Mouse (Mus musculus): Measurements from ENCODE around the gene Ddx31. TPM values are rescaled to one million over a fixed set of nuclear protein-coding genes. Genes with fewer than 3 reads are reported as not detected.

Ddx31 gene
- total RNA-seq, 2 experiments from 2014 or later = 3.9 to 5.0 TPM

DNA sequence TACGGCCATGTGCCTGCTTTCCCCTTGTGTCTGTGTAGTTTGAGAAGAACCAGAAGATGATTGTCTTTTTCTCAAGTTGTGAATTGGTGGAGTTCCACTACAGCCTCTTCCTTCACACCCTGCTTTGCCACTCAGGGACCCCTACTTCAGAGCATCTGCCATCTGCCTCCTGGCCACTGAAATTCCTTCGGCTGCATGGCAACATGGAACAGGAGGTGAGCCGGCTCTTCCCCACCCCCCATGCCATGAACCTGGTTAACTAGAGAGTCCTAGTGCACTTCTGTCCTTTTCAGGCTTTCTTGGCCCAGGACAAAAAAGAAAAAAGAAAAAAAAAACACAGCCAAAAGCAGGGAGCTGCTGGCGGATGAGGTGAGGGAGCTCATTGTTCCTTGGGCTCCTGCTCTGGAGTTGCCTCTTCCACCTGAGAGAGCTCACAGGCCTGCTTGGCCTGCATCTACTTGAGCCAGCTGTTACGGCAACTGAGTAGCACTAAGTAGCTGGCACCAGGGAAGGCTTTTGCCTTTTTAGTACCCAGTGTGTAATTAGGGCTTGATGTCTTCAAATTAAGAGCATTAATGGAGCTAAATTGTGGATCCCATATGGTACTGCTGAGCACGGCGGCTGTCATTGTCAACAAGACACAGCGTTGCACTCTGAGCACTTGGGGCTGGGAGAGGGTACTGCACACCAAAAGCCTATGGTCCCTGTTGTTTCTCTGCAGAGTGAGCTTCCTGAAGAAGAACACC, 20.6 kb downstream of the Ddx31 start:
- intact Hi-C loops (cut with DNase I) = no loop called here
- DNase-seq = no peak

- DNase-seq = no peak
- intact Hi-C loops (cut with DNase I) = no loop called here
Observed at GRCm38 (mm10) chr2:28863857-28864256, 23.7 kb downstream of the Ddx31 start.

GRCm38 (mm10) chr2:28867495-28867894, 27.3 kb downstream of the Ddx31 start:
- no peak for DNase-seq
- intact Hi-C loops (cut with DNase I) = no loop called here

- intact Hi-C loops (cut with DNase I) = no loop called here
- DNase-seq = no peak
Observed at GRCm38 (mm10) chr2:28875554-28875953, 35.3 kb downstream of the Ddx31 start.

GRCm38 (mm10) chr2:28881275-28881674, 41.1 kb downstream of the Ddx31 start:
- intact Hi-C loops (cut with DNase I) = no loop called here
- peak; percentile 10 to 12 for DNase-seq

DNA sequence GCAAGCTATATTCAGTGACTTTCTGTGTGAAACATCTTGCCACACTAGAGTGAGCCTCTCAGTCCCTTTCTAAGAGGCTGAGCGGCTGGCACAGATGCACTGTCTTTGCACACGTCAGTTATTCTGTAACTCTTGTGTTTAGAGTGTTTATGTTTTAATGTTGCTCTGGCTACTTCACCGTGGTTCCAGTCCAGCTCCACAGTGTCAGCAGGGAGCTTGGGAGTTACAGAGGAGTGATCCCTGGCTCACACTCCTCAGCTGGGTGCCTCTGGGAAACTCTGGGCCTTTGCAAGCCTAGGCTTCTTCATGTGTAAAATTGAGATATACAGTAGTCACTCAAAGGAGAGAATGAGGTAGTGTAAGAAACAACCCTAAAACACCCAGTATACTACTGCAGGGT, 41.8 kb downstream of the Ddx31 start:
- intact Hi-C loops (cut with DNase I) = no loop called here
- no peak for DNase-seq

DNA sequence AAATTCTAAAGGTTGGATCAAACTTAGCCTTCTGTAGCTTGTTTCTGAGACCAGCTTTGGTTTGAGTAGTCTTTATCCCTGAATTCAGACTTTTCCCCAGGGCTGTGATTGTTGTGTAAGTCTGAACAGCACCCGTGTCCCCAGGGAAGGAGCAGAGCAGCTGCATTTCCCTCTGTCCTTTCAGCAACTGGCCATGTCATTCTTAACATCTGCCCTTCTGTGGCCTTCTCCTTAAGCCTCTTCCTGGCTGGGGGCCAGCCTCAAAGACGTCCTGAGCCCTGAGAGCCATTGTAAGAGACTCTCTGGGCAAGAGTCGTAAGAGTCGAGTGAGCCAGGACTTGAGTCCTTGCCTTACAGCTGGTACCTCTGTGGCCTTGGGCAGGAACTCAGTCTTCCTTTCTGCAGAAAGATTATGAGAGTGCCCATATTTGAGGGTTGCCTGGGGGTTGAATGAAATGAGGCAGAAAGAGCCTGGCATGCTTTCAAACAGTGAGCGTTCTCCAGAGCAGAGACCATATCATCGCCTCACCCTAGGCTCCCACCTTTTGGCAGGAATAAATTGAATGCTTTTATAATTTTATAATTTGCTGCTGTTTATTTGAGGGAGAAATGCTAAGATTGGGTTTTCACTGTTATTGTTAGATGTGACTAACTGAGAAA, 42.8 kb downstream of the Ddx31 start:
- intact Hi-C loops (cut with DNase I) = no loop called here

GRCm38 (mm10) chr2:28884914-28885313, 44.7 kb downstream of the Ddx31 start:
- DNase-seq = no peak
- intact Hi-C loops (cut with DNase I) = no loop called here

More for the DNA sequence above, 42.8 kb downstream of the Ddx31 start:
- DNase-seq = no peak

DNA sequence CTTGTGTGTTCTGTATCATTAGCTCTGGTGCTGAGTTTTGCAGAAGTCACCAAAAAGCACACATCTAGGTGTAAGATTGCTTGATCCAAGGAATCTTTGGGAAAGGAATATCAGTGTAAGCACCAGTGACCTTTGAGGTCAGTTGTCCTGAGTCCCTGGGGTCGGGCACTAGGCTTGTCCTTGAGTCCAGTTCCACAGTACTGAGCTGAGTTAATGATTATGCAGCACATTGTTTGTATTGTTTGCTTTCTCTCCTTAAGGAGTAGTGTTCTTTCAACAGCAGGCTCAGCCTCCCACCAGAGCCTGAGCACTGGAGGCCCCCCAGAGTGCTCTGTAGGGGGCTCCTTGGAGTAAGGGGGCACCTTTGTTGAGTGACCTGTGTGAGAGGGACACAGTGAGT, 52.6 kb downstream of the Ddx31 start:
- intact Hi-C loops (cut with DNase I) = no loop called here
- DNase-seq = no peak

GRCm38 (mm10) chr2:28893526-28893925, 53.3 kb downstream of the Ddx31 start:
- DNase-seq = no peak
- intact Hi-C loops (cut with DNase I) = no loop called here

DNA sequence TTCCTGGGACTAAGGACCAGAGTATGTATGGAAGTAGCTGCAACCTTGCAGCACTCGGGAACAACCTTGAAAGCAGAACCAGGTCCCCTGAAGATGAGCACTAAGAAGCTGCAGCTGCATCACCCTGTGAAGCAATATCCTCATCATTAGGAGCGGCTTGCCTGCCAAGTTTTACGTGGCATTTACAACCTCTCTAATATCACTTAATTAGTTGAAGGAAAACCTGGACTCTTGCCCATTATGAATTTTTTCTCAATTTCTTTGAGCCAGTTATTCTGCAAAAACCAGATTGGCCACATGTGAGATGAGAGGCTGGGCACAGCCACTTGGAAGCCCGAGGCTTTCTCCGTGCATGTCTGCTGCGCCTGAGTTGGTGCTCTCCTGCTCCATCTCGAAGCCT, 55.7 kb downstream of the Ddx31 start:
- intact Hi-C loops (cut with DNase I) = no loop called here
- no peak for DNase-seq

DNA sequence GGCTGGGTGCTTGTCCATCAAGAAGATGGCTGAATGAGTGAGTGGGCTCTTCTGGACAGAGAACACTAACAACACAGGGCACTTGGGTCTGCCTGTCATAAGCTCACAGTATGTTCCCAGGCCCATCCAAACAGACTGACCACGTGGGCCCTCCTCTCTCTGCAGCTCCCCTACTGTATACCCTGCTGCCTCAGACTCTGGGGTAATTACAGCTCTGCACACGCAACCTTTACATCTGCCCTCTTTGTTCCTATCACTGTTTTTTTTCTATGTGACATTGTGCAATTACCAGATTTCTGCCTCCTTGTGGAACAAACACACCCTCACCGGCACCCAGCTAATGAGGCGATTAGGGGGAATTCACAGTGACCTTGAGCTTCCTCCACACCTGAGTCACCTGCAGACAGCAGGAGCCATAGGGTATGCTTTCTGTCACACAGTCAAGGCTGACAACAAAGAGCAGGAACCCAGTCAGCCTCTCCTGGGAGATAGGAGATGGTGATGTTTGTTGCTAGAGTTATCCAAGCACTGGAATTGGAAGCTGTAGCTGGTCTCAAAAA, 57.2 kb downstream of the Ddx31 start:
- DNase-seq = no peak
- intact Hi-C loops (cut with DNase I) = no loop called here

- intact Hi-C loops (cut with DNase I) = no loop called here
- no peak for DNase-seq
Observed at GRCm38 (mm10) chr2:28902291-28902690, 62.1 kb downstream of the Ddx31 start.

DNA sequence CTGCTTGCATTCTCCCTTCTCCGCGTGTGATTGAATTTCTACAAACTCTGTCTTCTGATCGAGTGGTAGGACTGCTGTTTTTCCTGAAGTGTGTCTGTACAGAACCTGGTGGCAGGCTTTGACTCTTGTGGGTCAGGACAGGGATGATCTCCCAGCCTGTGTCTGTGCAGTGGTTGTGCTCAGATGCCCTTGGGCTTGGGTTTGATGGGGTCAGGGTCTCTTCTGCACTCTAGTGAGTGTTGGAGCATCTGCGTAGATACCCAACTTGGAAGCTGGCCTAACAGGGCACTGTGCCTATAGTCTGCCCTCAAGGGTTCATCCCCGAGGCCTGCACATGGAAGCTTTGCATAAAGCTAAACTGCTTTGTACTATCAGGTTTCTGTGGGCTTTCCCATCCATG, 63.7 kb downstream of the Ddx31 start:
- intact Hi-C loops (cut with DNase I) = no loop called here
- DNase-seq = no peak

DNA sequence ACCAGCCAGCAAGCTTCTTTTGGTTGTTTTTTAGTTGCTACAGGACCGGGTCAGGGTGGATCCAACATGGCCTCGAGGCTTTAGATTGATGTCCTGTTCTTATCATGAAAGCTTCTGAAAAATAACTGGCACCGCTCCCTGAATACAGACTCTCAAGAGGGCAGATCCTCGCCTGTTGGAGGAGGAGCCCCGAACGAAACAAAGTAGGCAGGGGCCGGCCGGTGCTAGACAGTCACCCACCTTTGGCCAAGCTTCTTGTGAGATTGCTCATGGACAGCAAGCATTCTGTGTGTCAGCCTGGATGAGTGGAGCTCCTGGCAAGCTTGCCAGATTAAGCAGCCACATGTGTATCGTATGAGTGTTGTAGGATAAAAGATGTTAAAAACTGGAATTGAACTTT, 64.6 kb downstream of the Ddx31 start:
- intact Hi-C loops (cut with DNase I) = no loop called here
- DNase-seq = no peak

GRCm38 (mm10) chr2:28905561-28905960, 65.4 kb downstream of the Ddx31 start:
- intact Hi-C loops (cut with DNase I) = no loop called here
- no peak for DNase-seq

GRCm38 (mm10) chr2:28907691-28908388, 67.6 kb downstream of the Ddx31 start:
- intact Hi-C loops (cut with DNase I) = no loop called here
- no peak for DNase-seq

GRCm38 (mm10) chr2:28908389-28909153, 68.4 kb downstream of the Ddx31 start:
- DNase-seq = peak in 1 of 2 experiments; percentile 29

GRCm38 (mm10) chr2:28909186-28909817, 69.1 kb downstream of the Ddx31 start:
- intact Hi-C loops (cut with DNase I) = no loop called here
- DNase-seq = no peak

More at GRCm38 (mm10) chr2:28908389-28909153, 68.4 kb downstream of the Ddx31 start:
- intact Hi-C loops (cut with DNase I) = no loop called here

Measured in heart, postnatal 10 days (tissue).